Mouse (Mus musculus) adrenal gland, postnatal 36 days (tissue): ENCODE results near the gene Rtn3. TPM values are rescaled to one million over a fixed set of nuclear protein-coding genes. Genes with fewer than 3 reads are reported as not detected.
"Not testable (repeated sequence)": the region's sequence is repeated elsewhere in the genome, so short reads cannot be mapped to it uniquely, and the experiment has no call there.

Experiments
- DNase-seq, 2 experiments: peaks; one replicate each; pipeline ENCODE4 v3.0.0; 2021; ENCODE audit warnings: mixed read lengths in 1 of 2
- total RNA-seq, 2 experiments: library from RNA; stranded (reverse); gene quantifications; 2 replicates each; pipeline ENCODE4 v1.2.3; 2021

The Rtn3 gene
- total RNA-seq, 2 experiments from 2014 or later: 138 to 141 TPM

DNA sequence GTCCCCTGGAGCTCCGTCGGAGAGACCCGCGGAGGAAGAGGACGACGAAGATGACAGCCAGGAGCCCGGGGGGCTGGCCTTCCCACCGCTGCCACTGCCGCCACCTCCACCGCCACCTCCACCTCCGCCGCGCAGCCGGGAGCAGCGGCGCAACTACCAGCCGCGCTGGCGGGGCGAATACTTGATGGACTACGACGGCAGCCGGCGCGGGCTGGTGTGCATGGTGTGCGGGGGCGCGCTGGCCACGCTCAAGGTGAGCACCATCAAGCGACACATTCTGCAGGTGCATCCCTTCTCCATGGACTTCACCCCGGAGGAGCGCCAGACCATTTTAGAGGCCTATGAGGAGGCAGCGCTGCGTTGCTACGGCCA lies 60.4 kb downstream of the Rtn3 start:
- peak in 1 of 2 experiments; percentile 50 for DNase-seq

DNA sequence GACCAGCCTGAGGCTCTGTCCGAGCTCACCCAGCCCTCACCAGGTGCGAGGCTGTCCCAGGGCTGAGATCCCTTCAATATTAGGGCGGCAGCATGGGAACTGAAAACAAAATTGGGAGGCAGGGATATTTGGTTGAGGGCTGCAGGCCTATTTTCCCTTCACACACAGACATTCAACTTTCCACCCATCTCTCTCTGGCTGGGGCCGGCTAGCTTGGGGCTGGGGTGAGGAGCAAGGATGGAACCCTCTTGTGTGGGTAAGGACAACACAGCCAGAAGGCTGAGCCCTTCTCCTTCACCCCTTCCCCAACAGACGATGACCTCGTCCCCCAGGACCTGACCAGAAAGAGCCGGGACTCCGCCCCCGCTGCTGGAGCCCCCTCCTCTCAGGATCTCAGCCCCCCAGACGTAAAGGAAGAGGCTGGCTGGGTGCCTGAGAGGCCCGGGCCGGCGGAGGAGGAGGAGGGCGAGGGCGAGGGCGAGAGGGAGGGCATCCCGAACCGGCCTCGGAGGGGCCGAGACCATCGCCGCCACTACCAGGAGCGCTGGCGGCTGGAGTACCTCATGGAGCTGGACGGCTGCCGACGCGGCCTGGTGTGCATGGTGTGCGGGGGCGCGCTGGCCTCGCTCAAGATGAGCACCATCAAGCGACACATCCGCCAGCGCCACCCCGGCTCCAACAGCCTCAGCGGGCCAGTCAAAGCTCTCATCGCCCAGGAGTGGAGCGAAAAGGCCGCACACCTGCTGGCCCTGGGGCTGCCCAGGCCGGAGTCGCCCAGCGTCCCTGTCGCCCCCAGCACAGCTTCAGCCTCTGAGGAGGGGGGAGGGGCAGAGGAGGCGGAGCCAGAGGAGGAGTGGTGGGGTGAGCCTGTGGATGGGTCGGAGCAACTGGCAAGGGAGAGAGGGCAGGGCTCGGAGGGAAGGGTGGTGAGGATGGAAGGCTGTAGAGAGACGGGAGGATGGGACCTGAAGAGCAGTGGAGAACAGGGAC lies 61.2 kb downstream of the Rtn3 start:
- DNase-seq: peak; percentile 64 to 81

DNA sequence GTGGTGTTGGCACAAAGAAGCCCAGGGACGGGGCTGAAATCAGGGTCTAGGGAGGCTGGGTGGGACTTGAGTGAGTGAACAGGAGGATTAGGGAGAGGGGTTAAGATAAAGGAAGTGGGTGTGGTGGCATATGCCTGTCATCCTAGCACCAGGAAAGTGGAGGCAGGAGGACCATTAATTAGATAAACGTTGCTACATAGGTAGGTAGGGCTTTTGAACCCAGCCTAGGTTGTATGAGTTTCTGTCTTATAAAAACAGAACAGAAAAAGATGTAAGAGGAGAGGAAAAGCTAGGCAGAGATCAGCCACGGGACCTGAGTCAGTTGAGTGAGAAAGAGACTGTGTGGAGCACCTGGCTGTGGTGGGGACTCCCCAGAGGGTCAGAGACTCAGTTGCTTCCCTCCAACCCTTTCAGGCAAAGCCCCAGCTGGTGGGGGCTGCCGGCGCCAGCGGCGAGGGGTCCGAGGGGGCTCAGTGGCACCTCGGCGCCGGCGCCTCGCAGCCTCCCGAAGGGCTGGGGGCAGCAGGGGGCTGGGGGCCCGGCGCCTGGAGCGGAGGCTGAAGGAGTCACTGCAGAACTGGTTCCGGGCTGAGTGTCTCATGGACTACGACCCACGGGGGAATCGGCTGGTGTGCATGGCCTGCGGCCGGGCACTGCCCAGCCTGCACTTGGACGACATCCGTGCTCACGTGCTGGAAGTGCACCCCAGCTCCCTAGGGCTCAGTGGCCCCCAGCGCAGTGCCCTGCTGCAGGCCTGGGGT lies 62.1 kb downstream of the Rtn3 start:
- no peak for DNase-seq

DNA sequence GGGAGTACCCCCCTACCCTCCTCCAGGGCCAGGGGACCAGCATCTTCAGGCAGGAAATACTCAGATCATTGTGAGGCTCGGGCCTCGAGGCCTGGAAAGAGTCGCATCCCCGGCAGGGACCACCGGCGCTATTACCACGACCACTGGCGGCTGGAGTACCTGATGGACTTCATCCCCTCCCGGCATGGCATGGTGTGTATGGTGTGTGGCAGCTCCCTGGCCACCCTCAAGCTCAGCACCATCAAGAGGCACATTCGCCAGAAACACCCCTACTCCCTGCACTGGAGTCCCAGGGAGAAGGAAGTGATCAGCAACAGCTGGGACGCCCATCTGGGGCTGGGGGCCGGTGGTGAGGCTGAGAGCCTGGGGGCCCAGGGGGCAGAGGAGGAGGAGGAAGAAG lies 63.0 kb downstream of the Rtn3 start:
- DNase-seq: no peak

DNA sequence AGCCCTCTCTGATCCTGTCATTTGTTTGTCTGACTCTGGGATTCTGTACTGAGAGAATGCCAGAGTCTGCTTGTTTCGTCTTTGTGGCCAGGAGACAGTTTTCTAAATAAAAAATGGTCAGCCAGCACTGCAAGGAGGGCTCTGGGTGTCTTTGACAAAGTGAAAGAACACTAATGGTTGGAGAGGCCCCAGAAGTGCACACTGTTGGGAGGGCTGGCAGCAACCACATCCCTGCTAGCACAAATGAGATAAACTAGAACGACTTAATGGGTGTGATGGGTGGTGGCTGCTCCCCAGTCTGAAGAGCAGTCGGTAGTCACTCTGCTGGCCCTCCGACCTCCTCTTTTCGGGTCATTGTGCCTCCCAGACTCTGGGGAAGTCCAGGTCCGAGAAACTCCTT lies 63.9 kb downstream of the Rtn3 start:
- DNase-seq: no peak

DNA sequence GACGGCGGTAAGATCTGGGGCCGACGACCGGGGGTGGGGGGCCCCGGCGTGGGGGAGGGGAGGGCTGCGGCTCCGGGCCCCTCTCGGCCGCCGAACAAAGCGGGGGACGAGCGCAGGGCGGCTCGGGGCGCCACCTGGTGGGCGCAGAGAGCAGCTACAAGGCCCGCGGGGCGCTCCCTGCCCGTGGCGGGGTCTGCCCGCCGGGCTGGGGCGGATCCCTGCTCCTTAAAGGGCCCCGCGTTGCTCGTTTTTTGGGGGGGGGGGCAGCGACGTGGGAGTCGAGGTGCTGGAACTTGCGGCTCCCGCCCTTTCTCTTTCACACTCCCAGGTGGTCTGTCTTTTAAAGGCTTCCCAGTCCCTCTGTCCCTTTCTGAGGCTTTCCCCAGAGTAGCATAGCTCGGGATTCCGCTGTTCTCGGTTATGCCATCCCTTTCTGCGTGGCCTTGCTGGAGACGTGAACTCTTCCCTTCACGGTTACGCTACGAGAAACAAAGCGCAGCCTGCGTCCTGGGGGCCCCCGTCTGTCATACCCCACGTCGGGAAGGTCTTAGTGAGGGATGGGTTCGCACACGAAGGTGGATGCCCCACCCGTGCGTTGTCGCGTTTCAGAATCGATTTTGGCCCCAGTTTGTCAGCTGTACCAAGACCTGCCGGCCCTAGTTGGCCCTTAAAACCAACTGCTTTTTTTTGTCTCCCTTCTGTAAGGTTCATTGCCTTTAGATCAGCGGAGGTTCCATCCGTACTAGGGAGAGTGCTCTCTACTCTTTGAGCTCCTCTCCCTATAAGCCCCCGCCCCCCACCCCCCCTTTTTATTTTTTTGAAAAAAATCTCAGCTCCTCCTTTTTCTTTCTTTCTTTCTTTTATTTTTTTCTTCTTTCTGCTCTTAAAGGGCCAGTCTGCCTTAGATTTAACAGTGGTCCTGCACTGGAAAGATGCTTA lies 64.9 kb downstream of the Rtn3 start:
- peak; percentile 88 to 92 for DNase-seq

DNA sequence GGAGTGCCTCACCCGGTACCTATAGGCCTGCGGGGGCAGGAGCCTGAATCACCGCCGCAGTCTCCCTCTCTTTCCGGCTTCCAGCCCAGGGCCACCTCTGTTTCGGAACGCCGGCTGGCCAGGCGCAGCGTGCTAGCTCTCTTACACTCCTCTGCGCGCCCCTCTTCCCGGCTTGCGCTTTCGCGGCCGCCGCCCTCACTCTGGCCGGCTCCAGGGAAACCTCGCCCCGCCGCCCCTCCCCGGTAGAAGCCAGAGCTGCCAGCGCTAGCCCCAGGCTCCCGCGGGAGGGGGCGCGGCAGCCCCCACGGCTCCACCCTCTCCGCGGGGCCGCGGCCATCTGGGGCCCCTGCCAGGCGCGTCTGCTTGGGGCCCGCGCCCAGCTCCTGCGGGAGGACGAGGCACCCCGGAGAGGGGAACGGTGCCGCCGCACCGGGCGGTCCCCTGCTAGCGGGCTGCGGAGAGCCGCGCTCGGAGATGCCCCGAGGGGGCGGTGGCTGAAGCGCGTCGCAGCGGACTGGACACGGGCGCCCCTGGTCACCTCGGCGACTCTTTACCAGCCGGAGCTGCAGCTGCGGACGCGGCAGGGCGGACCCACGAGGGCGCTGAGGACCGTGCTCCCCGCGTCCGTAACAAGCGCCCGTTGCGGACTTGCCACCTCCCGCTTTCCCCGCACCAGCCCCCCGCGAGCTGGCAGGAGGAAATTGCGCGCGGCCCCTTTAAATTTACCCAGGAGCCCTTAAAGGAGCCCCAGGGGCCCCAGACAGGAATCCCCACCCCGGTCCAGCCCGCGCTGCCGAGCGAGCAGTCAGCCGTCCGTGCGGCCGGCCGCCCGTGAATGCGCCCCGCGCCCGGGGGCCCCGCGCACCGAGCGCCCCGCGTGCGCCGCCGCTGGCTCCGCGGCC lies 66.0 kb downstream of the Rtn3 start, which contains the start of gene 2700081O15Rik:
2700081O15Rik (plus strand) TSS at position 792 of the 902 bp plus-strand sequence.
- peak; percentile 82 to 88 for DNase-seq

DNA sequence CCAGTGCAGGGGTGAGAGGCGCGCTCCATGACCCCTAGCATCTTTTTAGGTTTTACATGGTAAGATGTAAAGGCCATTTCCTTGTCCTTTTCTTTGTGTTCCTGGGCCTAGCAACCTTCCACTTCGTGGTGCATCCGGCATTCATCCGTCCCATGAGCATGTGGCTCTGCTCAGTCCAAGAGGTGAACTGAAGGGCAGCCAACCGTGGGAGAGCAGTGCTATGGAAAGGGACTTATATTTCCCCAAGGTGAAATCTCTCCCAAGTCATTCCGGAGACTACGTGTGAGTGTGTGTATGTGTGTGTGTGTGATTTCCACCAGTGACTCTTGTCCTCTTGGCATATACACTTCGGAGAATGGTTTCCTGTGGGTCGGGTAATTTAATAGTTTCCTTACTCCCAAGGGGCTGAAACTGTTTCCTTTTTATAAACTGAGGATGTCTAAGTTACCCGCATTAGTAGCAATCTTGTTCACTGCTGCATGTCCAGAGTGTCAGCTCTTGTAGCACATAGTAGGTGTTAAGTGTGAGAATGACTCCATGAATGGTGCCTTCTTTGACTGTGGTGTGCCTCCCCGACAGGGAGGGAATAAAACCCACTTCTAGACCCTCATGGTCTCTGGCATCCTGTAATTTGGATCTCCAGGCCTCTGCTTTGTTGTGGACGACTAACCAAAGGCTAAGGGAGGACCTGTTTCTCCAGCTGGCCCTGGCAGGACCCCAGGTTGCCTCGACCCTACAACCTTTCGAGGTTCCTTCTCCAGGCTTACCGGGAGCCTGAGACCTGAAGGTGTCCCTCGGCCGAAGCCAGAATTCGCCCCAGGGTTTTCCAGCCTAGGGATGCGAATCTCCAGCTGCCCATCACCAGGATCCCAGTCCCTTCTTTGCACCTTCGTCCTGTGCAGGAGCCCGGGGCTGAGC lies 66.9 kb downstream of the Rtn3 start:
- DNase-seq: no peak

DNA sequence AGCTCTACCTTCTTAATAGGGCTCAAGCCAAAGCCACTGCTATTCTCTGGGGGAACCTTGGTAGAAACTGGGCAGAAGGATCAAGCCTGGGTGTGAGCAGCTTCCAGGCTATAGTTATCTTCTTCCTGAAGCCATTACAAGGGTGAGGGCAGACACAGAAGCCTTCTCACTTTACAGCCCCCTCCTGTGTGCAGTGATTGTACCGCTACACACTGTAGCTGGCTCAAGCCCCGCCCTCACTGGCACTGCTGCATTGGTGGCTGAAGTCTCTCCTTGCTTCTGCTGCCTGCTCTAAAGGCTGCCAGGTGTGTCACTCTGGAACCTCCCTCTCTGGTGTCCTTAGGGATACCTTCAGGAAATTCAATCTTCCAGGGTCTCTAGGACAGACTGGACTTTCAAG lies 70.7 kb downstream of the Rtn3 start:
- no peak for DNase-seq

DNA sequence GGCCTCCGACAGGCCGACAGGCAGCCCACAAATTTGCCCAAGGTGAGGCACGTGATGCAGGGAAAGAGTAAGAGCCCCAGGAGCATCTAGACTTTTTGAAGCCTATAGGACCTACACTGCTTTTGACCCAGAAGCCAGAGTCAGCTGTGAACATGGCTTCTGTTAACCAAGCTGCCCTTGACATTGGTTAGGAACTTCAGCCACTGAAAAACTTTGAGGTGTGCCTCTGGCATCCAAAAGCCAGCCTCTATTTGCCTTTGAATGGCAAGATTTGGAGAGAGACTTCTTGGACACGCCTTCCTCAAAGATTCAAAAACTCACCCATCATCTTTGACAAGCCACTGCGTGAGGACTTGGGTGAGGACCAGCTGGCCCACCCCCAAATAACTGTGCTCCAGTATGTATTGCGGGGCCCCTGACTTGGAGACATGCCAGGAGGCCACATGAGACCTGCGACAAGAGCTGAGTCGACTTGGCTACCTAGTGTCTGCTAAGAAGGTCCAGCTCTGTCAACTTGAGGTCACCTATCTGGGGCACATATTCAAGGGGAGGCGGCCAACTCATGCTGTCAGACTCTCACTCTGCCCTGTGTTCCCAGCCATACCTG lies 78.4 kb downstream of the Rtn3 start:
- DNase-seq: no peak

DNA sequence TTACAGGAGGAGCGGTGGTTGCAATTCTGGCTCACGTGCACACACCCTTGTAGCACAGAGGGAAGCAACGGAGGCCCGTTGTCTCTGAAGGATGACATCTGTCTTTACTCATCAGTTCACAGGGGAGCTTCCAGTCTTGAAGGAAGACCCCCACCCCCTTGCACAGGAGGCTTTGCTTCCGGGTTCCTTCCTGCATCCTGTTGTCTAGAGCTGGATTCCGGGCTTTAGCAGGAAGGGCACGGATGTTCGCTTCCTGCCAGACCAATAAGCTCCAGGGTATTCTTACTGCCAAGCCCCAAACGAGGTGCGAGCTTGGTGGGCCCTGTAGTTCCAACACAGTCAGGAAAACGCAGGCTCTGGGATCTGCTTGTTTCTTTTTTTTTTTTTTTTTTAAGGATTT lies 82.4 kb downstream of the Rtn3 start:
- peak; percentile 27 to 43 for DNase-seq

DNA sequence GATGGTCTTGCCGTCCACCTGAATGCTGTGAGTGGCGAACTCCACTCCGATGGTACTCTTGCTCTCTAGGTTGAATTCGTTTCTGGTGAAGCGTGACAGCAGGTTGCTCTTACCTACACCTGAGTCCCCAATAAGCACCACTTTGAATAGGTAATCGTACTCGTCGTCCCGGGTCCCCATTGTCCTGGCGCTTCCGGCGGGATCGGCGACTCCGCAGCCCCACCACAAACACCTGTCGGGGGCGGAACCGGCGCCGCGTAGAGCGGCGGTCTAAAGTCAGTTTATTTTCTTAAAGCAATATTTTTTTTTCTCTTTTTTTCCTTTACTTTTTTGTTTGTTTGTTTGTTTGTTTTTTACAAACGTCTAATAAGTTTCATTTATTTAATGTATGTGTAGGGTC lies 84.2 kb downstream of the Rtn3 start:
- DNase-seq: not testable (repeated sequence)

DNA sequence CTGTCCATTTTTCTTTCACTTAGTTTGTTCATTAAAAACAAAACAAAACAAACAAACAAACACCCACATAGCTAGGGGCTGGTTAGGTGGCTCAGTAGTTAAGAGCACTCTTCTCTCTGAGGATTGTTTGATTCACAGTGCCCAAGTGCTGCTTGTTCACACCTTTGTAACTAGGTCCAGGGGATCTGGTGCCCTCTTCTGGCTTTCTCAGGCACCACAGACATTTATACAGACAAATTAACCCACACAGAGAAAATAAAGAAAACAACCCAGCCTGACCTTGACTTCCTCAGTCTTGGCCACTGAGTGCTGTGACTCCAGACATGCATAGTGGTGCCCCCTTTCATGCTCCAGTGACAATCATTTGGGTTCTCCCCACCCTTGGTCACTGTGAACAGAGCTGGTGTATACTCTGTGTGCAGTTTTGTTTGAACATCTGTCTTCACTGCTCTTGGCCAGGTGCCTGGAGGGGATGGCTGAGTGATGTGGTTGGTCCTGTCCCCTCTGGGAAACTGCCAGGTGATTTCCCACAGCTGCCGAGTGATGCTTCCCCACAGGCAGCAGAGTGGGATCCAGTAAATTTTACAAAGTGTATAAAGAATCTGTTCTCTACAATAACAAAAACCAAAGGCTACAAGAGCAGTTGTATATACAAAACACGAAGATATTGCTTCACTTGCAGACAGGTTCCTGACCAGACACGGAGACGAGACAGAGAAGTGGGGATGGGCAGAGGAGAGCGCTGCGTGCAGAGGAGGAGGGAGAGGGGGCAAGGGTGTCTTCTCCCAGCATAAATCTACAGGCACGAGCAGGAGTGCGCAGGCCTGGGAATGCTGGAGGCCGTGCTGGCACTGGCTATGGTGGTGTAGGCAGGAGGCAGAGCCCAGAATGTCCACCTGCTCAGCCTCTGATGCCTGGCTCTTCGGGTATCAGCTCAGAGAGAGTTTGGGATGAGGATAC lies 85.9 kb downstream of the Rtn3 start:
- peak in 1 of 2 experiments; percentile 34 for DNase-seq

DNA sequence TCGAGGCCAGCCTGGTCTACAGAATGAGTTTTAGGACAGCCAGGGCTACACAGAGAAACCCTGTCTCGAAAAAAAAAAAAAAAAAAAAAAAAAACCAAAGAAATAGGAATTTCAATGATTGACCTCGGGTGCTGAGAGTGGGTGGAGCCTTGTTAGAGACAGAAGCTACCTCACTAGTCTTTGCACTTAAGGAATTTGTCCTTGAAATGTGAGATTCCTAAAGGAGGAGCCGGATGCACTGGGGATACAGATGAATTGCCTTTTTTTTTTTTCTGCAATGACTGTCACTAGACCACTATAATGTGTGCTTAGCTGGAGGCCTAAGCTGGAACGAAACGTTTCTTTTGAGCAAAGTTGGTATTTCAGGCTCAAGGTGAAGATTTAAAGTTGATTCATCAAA lies 94.6 kb downstream of the Rtn3 start:
- DNase-seq: no peak

DNA sequence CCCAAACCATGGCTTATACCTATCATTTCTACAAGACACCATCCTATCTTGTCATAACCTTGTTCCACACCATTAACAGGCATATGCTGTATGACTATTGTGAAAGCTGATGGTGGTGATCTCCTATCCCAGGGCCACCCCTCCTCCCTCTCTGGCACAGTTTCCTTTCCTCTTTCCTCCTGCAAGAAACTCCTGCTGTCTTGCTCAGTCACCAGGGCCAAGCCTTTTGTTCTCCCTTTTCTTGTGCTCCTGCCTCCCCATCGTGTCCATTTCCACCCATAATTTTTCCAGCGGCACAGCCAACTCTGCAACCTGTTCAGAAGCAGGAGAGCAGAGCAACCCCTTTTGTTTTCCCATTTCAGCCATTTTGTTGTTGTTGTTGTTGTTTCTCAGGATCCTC lies 97.0 kb downstream of the Rtn3 start:
- no peak for DNase-seq

DNA sequence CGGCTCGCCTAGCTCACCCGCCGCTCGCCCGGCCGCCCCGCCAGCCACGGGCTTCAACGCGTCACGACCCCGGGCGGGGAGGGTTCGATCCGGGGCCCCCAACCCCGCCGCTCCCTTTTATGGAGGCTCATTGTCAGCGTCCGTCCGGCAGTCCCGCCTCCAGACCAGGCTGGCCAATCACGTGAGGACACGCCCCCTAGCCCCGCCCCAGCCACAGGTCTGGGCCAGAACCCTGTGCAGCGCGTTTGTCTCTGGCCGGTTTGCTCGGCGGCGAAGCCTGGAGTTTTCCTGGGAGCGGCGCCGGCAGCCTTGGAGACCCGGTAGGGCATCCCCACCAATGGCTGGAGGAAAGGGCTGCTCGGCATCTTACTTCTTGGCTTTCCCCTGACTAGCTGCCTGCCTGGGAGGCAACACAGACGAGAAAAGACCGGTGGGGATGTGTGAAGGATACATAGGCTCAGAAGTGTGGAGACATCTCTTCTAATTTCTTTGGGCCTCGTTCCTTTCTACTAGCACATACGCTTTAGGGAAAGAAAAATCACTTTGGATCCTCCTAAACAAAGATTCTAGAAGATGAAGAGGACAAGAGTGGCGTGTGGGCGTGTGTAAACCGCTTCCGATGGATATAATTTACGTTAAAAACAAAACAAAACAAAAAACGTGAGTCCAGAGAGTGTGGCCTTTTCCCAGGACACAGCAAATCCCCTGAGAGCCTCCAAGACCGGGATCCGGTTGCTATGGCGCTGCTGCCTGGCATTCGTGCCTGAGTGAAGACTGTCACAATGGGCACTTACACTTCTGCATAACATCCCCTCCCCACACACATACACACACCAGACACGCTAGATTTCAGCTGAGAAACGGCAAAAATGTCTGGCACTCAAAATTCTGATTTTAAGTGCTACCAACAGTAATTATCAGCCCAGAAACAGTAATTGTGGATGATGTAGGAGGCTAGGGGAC lies 99.9 kb downstream of the Rtn3 start, which contains the start of gene Spindoc:
Spindoc (minus strand) TSS at position 92 of the 963 bp plus-strand sequence.
- peak; percentile 100 for DNase-seq
